Mouse (Mus musculus): ENCODE results near the gene Adamts10.

Gene Adamts10

DNA sequence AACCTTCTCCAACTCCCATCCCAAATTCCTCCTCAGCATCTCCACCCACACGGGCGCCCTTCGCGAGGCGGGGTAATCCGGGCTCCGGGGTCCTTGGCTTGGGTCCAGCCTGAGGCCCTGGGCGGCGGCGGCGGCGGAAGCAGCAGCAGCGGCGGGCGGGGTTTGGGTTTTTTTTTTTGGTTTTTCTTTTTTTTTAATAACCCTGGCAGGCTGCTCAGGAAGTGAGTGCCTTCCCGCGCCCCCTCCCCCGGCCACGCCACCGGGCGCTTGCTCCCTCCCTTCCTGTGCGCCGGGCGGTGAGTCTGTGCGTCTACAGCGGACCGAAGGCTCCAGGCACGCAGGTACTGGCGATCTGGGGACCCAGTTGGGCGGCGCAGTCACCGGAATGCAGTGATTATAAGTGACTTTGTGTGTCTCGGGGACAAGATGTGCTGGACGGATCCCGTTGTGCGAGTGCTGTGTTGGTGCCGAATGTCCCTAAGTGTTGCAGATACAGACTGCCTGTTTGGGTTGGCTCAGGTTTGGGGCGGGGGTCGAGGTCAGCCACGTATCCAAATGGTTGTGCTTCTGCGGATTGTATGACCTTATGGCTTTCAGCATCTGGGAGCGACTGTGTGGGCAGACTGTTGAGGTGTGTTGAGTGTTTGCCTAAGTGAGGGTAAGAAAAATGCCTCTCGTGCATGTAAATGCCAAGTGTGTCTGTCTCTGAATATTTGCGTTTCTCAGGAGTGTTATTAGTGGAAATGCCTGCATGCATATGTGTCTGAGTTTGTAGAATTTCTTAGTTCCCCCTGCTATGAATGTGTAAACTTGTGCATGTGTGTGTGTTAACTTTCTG lies at the start of gene Adamts10:
Gene Adamts10, plus strand, starts transcription at position 287 of the 838 bp plus-strand sequence.
- peak; percentile 73 to 83 for DNase-seq (ENCODE audit: low spot score in 2 of 2)

- no peak for DNase-seq (ENCODE audit: low spot score in 2 of 2)
Observed at GRCm38 (mm10) chr17:33484020-33484419, 40.0 kb upstream of the Adamts10 start.

GRCm38 (mm10) chr17:33487211-33487610 lies 36.8 kb upstream of the Adamts10 start:
- no peak for DNase-seq (ENCODE audit: low spot score in 2 of 2)

GRCm38 (mm10) chr17:33487652-33488051 lies 36.4 kb upstream of the Adamts10 start:
- no peak for DNase-seq (ENCODE audit: low spot score in 2 of 2)

DNA sequence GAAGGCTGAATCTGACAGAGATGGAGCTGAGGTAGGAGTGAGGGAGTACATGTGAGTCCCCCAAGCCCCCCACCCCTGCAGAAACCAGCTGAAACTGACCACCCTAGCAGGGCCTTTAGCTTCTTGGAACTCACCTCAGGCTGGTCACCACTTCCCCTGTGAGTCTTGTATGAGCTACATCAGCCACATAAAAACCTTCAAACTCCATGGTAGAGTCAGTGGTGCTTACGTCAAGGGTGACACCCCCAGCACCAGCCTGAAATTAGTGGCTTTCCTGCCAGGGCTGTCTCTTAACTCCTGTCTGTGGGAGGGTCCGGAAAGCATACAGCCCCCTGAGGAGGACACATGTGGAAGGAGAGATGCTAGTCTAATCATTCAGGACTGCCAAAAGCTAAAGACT lies 32.6 kb upstream of the Adamts10 start:
- no peak for DNase-seq (ENCODE audit: low spot score in 2 of 2)

- DNase-seq (ENCODE audit: low spot score in 2 of 2) = peak in 1 of 2 experiments; percentile 24
Observed at GRCm38 (mm10) chr17:33493065-33493464, 30.9 kb upstream of the Adamts10 start.

DNA sequence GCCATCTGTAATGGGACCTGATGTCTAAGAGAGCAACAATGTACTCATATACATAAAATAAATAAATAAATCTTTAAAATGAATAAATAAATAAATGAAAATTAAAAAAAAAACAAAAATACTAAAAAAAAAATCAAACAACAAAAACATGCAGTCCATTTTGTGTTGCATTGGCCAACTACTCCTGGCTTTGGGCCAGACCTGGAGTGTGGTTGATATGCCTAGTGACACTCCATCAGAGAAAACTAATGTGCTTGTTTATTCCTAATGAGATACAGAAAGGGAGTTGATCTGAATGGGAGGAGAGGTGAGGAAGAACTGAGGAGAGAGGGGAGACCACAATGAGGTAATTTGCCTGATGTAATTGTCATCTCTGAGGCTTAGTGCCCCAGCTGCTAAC lies 29.4 kb upstream of the Adamts10 start:
- DNase-seq (ENCODE audit: low spot score in 2 of 2) = no peak

DNA sequence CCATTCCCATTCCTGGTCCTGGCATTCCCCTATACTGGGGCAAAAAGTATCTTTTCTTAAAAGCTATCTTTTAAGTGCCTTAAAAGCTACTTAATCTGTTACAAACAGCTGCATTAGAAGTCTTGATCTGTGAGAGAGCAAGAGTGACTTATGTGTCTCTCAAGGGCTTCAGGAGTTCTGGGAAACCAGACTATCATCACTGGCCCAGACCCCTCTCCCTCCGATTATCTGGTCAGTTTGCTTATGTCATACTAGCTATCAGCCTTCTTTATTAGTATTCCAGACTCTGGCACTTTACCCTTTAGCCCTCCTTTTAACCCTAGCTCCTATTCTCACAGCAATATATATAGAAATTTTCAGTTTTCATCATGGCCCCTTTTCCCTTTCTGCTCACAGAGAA lies 25.1 kb upstream of the Adamts10 start:
- DNase-seq (ENCODE audit: low spot score in 2 of 2) = no peak

GRCm38 (mm10) chr17:33508386-33508785 lies 15.6 kb upstream of the Adamts10 start:
- no peak for DNase-seq (ENCODE audit: low spot score in 2 of 2)

- no peak for DNase-seq (ENCODE audit: low spot score in 2 of 2)
Observed at GRCm38 (mm10) chr17:33510172-33510571, 13.8 kb upstream of the Adamts10 start.

- peak in 1 of 2 experiments; percentile 34 for DNase-seq (ENCODE audit: low spot score in 2 of 2)
Observed at GRCm38 (mm10) chr17:33512441-33513415, 11.3 kb upstream of the Adamts10 start.

- DNase-seq (ENCODE audit: low spot score in 2 of 2) = no peak
Observed at GRCm38 (mm10) chr17:33513874-33514273, 10.1 kb upstream of the Adamts10 start.

GRCm38 (mm10) chr17:33520366-33520765 lies 3.6 kb upstream of the Adamts10 start:
- no peak for DNase-seq (ENCODE audit: low spot score in 2 of 2)

DNA sequence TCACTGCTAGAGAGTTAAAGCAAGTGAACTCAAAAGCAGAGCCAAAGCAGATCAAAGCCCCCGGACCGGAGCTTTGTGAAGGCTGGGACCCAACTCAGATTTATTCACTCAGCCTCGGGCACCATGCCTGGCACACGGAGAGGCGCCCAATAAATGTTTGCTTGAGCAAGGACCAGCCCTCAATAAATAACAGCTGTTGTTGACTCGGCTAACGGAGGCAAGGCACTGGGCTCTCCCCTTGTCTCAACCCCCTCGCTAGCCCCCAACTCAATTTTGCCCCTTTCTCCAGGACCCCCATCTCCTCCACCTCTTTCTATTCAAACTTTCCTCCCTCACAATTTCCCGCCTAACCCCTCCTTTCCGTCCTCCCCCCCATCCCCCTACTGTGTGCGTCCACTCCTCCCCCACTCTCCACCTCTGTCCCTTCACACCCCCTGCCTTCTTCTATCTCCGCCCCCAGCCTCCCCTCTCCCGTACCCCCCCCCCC lies 530 bp upstream of the Adamts10 start:
- DNase-seq (ENCODE audit: low spot score in 2 of 2) = no peak

- peak; percentile 47 to 48 for DNase-seq (ENCODE audit: low spot score in 2 of 2)
Observed at GRCm38 (mm10) chr17:33524806-33525373, 886 bp downstream of the Adamts10 start.

DNA sequence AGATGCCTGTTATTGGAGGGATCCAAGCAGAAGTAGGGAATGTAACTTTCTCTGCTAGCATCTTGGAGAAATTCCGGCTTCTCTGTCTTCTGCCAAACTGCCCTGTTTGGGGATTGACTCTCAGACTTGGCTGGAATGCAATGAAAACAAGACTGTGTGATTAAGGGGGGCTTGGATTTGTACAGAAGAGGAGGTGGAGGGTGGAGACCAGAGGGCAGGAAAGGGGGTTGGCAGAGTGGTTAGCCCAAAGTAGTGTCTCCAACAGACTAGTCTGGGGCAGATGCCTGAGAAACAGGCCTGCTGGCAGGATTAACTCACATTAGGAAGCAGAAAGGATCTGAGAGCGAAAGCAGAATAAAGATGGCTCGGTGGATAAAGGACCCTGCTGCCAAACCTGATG lies 2.5 kb downstream of the Adamts10 start:
- DNase-seq (ENCODE audit: low spot score in 2 of 2) = peak; percentile 74 to 81

DNA sequence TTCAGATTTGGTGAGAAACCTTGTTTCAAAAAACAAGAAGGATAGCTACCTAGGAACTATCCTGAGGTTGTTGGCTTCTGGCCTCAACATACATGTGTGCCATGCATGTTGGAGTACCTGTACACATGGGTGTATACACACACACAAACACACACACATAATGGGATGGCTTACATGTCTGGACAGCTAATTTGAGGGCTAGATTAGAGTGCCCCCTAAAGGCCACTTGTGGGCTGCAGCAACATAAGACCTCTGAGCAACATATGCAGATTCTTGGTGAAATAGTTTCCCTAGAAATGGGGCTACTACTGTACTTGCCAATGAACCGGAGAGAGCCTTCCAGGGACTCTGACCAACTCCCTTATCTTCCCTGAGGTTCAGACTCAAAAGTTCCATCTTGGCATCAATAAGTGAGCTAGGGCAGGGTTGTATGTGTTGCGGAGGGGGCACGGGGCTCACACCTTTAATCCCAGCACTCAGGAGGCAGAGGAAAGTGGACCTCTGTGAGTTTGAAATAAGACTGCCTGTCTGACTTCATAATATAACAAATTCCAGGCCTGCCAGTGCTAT lies 15.2 kb downstream of the Adamts10 start:
- peak in 1 of 2 experiments; percentile 53 for DNase-seq (ENCODE audit: low spot score in 2 of 2)

DNA sequence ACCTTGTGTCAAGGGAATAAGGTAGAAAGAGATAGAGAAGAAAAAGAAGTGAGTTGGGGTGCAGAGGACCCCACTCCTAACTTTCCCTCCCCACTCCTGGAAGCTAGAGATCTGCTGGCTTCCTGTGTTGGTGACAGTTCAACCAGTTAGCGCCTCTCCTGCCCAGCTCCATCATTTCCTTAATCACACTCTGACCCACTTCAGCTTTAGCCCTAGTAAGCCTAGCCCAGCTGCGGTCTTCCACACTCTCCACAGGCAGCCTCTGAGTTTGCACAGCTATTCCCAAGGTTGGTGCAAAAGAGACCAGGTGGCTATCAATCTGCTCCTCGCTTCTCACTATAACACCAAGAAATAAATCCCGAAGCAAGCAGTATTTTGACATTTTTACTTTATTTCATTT lies 15.9 kb downstream of the Adamts10 start:
- no peak for DNase-seq (ENCODE audit: low spot score in 2 of 2)

- DNase-seq (ENCODE audit: low spot score in 2 of 2) = no peak
Observed at GRCm38 (mm10) chr17:33549212-33549611, 25.2 kb downstream of the Adamts10 start.

DNA sequence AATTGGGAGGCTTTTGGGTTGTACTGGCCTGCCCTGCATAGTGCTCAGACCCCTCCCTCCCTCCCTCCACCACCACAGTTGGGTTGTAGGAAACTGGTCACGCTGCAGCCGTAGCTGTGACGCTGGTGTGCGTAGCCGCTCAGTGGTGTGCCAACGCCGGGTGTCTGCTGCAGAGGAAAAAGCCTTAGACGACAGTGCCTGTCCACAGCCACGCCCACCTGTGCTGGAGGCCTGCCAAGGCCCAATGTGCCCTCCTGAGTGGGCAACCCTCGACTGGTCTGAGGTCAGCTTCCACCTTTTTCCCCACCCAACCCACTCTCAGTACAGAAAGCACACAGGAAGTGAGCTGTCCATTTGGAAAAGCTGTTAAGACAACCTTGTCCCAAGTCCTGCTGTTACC lies 26.4 kb downstream of the Adamts10 start:
- DNase-seq (ENCODE audit: low spot score in 2 of 2) = no peak

DNA sequence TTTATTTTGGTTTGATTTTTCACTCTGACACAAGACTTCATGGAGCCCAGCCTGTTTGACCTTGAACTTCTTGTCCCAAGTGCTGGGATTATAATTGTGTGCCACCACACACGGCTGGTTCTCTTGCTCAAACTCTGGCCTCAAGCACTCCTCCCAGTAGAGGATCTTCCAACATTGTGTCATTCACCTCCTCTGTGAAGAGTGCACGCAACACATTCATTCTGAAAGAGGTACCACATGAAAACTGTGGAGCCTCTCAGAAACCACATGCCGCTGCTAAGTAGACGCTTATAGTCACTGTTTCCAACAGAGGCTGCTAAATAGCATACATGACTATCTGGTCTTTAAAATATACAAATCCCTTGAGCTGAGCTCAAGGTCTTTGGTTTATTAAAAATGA lies 28.1 kb downstream of the Adamts10 start:
- DNase-seq (ENCODE audit: low spot score in 2 of 2) = no peak

DNA sequence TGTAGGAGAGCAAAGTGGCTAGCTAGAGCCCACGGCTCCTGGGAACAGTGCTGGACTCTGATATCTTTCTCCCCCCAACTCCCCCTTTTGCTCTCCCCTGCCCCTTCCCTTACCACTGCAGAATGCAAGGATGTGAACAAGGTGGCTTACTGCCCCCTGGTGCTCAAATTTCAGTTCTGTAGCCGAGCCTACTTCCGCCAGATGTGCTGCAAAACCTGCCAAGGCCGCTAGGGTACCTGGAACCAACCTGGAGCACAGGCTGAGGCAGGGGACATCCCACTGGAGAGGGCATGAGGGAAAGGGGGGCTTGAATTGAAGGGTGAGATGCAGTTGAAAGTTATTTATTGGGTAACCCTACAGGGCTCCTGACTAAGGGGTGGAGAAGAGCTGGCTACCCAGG lies 29.0 kb downstream of the Adamts10 start:
- no peak for DNase-seq (ENCODE audit: low spot score in 2 of 2)

All from heart, adult 9 months (tissue).